Mouse (Mus musculus) thymus, adult 18-20 months (tissue): ENCODE measurements around the gene Pard3b.

ENCODE experiments used
- DNase-seq, 2 experiments: peaks; one replicate each; pipeline ENCODE4 v3.0.0; 2022; ENCODE audit warnings: mixed read lengths in 2 of 2

The Pard3b gene

DNA sequence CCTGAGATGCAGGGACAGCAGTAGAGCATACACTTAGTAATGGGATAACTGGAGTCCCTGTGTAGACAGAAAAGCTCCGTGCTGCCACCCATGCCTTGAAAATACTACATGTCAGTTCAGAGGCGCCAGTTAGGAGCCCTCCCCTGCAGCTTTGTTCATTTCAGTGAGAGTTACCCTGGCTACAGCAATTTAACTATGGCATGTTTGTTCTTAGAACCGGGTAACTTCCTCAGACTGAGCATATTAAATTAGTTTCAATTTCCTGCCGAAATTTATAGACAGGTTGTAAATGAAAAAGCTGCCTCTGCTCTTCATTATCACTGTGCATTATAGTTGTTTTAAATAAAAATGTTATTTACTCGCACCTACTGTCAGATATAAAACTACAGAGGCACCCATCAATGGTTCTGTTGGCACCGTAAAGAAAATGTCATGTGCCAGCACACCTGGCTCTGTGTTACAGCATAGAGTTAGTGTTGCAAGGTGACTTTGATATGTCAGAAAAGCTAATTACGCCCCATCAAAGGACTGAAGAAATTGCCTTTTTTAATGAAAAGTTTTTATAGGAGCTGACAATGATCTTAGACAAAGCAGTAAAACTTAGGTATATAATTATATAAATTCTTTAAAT is 289.6 kb downstream of the Pard3b start:
- DNase-seq = no peak

GRCm38 (mm10) chr1:61933574-61933973 is 294.9 kb downstream of the Pard3b start:
- DNase-seq = no peak

DNA sequence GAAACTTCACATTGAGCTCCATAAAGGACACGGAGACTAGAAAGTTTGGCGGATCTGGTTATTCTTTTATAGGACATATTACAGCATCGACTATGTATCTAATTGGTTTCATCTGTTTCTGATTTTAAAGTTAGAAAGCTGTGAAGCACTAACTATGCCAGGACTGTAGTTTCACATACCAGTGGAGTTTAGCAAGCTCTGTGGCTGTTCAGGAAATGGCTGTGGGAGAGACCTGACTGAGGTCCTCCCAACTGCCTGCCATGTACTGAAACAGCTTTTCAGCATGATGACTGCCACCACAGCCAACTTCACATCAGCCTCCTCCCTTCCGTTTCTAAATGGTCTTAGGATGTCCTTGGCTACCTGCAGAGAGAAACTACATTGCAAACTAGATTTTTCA is 296.1 kb downstream of the Pard3b start:
- DNase-seq = no peak

DNA sequence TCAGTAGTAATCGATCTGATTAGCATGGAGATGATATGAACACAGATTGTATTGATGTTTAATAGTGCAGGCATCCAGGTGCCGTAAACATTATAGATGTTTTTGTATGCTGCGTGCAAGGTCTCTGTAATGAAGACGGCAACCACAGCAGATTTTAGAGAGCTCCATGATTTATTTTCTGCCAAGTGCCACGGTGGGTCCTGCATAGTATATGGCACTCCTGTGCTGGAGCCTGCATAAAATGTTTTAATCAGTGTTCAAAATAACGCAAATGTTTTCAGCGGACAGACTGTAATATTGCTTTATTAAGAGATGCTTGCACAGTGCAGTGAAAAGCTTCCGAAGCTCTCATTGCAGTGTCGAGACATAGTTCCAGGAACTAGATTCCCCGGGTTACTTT is 301.3 kb downstream of the Pard3b start:
- no peak for DNase-seq

GRCm38 (mm10) chr1:61961533-61961932 is 322.9 kb downstream of the Pard3b start:
- no peak for DNase-seq

GRCm38 (mm10) chr1:61962571-61962970 is 323.9 kb downstream of the Pard3b start:
- no peak for DNase-seq

GRCm38 (mm10) chr1:61967124-61967523 is 328.5 kb downstream of the Pard3b start:
- no peak for DNase-seq

- no peak for DNase-seq
These were observed 329.2 kb downstream of the Pard3b start for GRCm38 (mm10) chr1:61967807-61968206.

GRCm38 (mm10) chr1:61997711-61998110 is 359.1 kb downstream of the Pard3b start:
- no peak for DNase-seq

- DNase-seq = no peak
These were observed 370.2 kb downstream of the Pard3b start for GRCm38 (mm10) chr1:62008811-62009210.

GRCm38 (mm10) chr1:62011712-62012111 is 373.1 kb downstream of the Pard3b start:
- DNase-seq = no peak

- no peak for DNase-seq
These were observed 378.1 kb downstream of the Pard3b start for GRCm38 (mm10) chr1:62016536-62017300.

GRCm38 (mm10) chr1:62018276-62018675 is 379.7 kb downstream of the Pard3b start:
- DNase-seq = no peak

GRCm38 (mm10) chr1:62019743-62020142 is 381.1 kb downstream of the Pard3b start:
- DNase-seq = no peak

- no peak for DNase-seq
These were observed 403.1 kb downstream of the Pard3b start for GRCm38 (mm10) chr1:62041718-62042117.

DNA sequence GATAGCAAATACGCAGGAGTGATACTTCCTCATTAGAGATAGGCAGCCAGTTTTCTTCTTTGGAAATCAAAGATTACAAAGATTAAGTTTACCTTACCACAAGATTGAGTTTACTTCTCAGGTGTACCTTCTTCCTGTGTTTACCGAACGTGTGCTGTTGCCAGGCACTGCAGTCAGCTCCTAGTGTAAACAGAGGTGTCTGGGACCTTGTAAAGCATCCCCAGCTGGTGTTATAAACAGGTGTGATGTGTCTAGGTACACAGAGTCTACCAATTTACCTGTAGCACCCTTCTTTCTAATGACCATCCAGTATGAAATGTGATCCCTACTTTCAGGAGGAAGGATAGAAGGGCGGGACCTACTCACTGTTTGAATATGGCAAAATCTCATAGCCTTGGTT is 410.0 kb downstream of the Pard3b start:
- DNase-seq = no peak

GRCm38 (mm10) chr1:62051186-62051825 is 412.7 kb downstream of the Pard3b start:
- no peak for DNase-seq

DNA sequence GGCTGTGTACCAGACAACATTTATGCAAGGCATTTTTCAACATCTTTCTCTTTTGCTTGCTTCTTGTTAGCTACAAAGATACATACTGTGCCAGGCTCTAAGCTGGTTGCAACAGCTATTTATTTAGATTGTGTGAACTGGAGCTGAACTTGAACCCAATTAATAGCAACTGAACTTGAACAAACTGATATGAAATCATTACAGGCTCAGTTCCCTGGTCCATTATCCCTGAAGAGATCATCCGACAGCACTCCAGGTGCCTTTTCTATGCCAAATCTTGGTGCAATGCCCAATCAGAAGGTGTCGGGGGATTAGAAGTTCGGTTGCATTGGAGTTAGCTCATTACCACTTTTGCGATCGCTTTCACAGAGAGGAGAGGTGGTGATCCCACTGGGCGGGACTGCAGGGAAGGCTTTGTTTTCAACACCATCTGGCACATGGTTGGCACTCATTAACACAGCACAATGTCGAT is 414.6 kb downstream of the Pard3b start:
- DNase-seq = no peak

DNA sequence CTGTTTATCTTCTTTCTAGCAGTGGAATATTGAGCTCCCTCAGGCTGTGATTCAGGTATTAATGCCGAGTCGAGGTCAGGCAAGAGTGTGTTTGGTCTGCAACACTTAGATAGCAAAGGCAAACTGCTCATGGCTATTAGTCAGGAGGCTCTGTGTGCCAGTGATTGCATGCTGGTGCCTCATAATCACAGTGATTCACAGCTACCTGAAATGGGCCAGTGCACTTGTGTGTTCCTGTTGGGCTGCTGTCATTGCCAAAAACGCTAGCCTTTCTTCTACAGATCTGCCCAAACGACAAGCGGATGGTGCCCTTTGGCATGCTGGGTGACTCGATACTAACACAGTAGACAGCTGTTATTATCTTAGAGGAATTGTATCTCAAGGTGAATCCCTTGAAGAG is 416.7 kb downstream of the Pard3b start:
- DNase-seq = no peak

DNA sequence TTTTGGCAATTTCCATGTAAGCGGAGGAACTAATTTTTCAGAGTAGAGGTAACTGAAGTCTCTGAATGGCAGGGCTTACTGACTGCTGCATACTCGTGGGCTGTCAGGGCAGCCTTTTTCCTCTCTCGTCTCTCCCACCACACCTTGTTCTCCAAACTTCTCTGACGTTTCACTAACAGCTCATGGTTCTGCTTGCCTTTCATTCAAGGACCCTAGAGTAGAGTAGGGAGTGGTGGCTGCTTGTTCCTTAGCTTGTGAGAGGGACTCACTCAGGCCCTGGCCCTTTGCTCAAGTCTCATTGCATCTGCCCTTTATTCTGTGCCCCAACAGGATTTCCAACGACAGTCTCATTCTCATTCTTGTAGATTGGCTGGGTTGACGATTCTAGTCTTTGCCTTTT is 432.0 kb downstream of the Pard3b start:
- DNase-seq = no peak

GRCm38 (mm10) chr1:62071139-62071538 is 432.5 kb downstream of the Pard3b start:
- DNase-seq = no peak

GRCm38 (mm10) chr1:62076171-62076570 is 437.5 kb downstream of the Pard3b start:
- DNase-seq = no peak

DNA sequence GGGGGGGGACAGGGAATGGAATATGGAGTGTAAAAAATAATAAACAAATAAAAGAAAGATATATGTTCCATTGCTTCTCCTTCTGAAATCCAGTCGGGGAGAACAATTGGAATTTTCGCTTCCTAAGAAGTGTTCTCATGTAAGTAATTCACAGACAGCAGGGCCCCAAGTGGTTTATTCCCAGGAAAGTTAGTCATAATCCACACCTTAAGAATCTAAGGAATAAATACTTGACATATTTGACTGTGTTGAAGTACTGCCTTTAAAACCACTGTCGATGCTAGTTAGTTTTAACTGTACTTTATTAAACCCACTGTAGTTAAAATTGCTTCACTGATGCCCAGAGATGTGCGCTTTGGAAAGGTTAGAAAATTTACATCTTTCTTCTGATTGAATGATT is 442.5 kb downstream of the Pard3b start:
- no peak for DNase-seq

DNA sequence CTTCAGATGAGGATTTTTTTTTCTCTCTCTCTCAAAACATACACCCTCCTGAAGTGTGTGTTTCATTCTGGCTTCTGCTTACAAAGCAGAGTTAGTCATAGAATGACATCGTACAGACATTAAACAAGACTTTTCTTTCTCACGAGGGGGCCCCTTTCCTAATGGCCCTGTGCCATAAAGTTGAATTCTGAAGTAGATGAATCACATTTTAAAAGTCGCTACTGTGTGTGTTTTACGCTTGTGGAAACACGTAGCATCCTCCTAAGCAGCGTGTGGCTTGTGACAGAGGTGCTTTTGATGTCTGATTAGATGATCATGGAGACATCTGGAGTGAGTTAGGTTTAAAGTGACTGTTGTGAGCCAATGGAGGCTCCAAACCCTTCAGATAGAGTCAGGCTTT is 447.4 kb downstream of the Pard3b start:
- no peak for DNase-seq
